Mouse (Mus musculus) thymus, postnatal 10 days (tissue): ENCODE measurements around the gene Ccdc144b.

Source experiments
- DNase-seq, 2 experiments: peaks; one replicate each; pipeline ENCODE4 v3.0.0; 2021; ENCODE audit warnings: low spot score in 2 of 2

Gene Ccdc144b

DNA sequence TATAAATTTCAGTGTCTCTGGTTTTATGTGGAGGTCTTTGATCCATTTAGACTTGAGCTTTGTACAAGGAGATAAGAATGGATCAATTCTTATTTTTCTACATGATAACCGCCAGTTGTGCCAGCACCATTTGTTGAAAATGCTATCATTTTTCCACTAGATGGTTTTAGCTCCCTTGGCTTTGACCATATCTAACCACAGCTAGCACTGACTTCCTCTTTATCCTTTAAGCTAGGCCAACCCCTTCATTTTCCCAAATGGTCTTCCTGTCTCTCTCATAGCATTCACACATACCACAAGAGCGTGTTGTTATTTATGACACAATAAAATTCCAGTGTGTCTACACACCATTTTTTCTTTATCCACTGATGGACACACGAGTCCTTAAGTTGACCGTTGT lies 23.4 kb downstream of the Ccdc144b start:
- no peak for DNase-seq

DNA sequence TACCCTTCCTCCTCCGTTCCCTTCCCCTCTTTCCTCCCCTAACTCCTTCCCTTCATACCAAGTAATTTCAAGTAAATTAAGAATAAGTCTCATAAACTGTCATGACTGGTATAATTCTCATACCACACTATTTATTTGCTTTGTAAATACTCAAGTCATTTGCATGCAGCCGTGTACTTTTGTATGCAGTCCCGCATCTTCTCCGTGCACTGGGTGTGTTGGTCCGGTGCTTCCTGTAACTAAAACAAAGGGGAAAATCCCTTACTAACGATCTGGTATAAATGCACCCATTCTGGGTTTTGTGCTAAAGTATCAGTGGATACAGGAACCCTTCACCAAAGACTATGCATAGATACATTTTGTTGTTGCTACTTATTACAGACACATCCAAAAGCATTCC lies 27.6 kb downstream of the Ccdc144b start:
- no peak for DNase-seq

DNA sequence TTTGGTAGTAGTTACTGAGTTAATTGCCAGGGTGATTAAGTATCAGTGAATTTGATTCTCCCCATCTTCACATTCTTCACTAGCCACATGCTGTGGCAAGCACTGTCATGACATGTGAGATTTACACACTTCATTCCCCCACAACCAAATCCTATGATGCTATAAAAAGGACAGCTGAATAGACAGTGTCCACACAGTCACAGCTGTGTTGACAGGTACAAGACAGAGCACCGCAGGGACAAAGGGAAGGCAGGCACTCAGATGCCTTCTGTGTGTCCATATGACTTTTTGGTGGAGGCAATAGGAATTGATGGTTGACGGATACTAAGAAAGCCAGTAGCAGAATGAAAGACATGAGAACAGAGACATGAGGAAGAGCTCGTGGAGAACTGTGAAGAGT lies 42.1 kb downstream of the Ccdc144b start:
- DNase-seq, result no peak

DNA sequence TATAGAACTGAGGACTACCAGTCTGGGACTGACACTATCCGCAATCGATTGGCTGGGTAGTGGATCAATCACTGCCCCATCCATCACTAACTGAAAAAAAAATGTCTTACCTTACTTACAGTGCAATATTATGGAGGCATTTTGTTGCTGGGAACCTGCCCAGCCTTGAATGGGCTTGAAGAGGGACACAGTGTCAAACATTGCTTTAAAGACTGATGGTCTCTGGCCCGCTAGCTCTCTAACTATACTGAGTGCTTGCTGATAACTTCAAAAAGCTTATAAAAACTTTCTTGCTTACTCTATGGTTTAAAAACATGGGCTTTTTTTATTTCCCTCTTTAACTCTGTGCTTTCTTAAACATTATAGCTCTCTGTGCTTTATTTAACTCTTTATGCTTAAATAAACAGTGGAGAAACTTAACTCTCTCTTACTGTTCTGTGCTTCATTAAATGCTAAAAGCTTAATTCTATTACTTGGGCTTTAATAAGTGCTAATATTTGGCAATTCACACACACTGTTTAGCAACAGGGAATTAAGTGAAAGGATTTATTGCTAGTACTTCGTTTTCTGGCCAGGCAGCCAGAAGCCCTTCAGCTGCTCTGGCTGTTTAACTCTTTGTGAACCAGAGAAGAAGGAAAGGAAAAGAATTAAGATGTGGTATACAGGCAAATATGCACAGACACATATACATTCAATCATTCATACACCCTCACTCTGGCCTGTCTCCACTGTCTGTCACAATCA lies 44.8 kb downstream of the Ccdc144b start:
- no peak for DNase-seq

DNA sequence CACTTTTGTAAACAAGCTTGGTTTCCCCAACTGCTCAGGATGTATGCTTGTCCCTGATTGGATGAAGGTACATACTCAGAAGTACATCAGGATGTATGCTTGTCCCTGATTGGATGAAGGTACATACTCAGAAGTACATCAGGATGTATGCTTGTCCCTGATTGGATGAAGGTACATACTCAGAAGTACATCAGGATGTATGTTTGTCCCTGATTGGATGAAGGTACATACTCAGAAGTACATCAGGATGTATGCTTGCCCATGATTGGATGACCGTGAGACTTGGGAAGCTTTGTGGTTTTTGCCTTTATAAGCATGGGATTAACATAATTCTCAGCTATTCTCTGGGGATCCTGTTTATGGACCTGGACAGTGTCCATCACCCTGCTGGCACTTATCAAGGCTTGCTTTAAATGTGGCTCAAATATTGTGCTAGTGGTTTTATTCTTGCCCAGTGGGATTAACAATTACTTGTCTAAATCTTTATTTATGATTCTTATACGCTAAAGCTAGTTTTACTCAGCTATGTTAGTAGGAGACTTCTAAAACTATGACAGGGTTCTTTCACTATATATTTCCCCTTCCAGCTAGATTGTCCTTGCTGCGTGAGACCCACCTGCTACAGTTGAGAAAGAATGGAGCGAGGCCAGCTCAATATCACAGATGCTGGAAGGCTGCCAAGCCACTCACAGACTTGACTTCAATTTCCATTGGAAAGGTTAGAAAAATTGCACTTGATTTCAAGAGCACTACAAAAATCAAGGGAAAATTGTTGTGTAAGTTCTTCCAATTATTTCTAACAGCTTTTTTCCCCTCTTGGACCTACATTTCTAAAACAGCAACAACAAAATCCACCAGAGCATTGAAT lies 49.1 kb downstream of the Ccdc144b start:
- DNase-seq, result no peak

DNA sequence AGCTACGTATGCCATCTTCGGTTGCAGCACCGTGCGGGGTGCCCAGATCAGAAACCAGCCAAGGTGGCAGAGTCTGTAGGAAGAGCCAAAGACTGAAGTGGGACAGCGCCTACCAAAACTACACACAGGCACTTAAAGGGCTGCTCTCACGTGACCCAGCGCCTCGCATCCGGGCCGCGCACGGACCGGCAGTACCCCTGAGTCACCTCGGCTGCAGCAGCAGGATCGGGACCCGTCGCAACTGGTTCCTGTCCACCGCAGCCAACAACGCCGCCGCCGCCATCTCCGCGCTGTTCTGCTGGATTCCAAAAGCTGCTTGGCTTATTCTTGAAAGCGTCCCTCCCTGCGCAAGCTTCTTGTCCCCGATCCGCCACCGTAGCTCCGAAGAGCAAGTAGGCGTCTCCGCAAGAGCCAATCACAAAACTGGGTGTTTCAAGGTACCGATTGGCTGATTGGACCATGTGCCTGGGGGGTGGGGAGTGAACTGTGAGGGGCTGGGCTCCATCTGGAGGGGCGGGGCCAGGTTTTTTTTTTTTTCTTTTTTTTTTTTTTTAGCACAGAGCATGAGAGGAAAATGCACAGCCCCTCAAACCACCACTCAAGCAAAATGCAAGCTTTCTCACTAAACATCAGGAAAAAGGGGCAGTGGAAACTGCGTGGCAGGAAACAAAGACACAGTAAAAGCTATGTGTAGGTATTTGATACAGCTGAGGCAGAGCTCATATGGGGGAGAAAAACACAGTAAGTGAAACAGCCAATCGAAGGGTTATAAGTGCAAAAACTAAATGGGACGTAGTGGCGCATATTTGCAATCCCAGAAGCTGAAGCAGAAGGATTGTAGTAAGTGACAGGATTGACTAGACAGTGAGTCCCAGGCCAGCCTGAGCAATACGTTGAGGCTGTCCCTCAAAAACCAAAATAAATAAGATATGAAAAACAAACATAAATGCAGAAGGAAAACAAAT lies 52.8 kb downstream of the Ccdc144b start, which contains the start of gene Mccc1:
Gene Mccc1 (minus strand): TSS at position 404 of the 965 bp plus-strand sequence.
- peak; percentile 88 to 90 for DNase-seq

DNA sequence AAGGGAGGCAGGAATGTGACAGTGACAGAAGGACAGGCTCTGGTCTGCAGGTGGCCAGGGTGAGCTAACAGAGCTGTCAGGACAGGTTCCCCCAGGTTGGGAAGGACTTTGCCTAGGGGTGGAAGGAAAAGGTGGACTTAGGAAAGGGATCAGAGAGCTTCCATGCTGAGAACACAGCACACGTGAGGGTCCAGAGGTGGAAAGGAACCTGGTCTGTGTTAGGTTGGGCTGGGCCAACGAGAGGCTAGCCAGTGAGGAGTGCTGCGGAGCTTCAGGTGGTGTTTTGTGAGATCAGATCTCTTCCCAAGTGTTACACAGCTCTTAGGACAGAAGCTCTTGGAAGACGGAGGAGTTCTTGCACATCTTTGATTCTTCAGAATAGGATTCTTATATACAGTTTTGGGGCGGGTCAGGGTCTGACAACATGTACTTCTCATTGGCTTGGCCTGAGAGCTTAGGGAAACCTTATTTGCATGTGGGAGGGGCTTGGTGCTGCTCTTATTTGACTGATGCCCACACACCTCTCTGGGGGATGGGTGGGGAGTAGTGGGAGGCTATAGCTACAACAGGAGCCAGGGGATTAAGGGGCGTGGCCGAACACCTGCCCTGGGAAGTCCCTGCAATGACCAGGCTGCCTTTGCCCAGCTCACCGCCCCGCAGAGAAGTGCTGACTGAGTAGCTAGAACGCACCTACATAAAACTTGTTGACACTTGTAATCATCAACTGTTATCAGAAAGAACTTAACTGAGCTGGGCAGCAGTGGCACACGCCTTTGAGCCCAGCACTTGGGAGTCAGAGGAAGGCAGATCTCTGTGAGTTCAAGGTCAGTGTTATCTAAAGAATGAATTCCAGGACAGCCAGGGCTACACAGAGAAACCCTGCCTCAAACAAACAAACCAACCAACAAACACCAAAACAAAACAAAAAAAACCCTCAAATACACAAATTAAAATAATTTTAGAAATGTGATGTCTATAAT lies 58.5 kb downstream of the Ccdc144b start:
- no peak for DNase-seq

DNA sequence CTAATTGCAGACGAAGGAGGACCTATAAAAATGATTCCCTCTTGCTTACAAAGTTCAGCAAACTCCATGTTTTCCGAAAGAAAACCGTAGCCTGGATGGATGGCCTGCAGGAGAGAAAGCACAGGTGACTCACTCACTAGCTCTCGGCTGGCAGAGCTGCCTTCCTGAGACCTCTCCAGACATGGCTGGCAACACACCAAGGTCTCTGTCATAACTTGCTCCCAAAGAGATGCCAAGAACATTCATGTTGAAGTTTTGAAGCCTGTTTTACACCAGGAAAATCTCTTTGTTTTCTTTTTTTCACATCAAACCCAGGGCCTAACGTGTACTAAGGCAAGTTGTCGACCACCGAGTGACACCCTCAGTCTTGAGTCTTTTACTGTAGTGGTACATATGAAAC lies 62.6 kb downstream of the Ccdc144b start:
- DNase-seq, result no peak

DNA sequence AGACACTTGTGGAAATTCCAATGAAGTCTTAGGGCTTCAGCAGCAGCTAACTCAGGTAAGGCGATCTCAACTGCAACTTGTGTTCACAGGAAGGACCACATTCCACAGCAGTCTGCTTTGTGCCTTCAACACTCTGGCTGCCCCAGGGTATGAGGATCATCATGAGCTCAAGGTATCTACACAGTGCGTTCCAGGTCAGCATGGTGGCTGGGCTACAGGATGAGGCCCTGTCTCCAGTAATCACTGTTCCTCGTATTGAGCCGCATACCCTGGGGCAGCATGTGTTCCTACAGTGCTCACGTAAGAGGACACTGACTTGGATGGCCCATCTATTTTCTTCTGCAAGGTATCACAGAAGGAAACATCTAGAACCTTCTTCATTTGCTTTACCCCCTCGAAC lies 65.3 kb downstream of the Ccdc144b start:
- DNase-seq, result no peak

DNA sequence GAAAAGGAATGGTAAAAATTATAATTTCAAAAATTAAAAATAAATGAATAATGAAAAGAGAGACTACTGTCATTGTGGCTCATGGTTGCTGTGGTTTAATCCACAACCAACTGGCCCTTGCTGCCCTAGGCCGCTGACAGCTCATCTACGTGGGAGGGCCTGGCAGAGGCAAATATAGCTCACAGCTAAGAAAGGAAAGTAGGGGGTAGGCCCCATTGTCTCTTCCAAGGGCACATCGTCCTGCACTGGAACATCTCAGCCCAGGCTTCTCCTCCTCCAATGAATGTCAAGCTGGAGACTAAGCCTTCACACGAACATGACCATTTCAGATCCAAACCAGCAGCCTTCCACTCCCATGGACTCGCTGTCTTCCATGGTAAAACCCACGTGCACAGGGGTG lies 67.1 kb downstream of the Ccdc144b start:
- DNase-seq, result no peak

DNA sequence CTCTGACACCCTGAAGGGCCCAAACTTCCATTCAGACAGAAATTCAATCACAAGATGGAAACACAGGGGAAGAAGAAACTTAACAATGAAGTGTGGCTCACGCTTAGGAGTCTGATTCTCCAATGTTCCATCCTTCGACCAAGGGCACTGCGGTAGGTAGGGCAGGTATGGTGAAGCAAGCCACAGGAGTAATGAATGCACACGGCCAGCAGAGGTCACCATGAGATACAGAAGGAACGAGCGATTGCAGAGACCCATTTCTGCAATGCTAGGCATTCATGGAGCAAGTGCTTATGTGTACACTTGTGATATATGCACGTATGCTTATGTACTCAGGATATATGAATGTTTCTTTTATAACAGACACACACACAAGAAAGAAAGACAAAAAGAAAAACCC lies 79.8 kb downstream of the Ccdc144b start:
- DNase-seq, result peak; percentile 17 to 52

DNA sequence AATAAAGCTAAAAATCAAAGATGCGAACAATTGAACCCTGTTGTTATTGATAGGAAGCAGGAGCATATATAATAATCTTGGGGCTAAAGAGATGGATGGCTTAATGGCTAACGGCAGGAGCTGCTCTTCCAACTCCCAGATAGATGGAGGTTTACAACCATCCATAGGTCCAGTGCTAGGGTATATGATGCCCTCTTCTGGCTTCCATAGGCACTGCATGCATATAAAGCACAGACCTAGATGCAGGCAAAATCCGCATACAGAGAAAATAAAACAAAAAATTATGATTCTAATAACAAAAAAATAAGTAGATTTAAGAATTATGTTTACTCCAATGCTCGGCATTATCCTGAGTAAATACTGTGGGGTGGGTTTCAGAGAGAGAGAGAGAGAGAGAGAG lies 80.4 kb downstream of the Ccdc144b start:
- peak in 1 of 2 experiments; percentile 27 for DNase-seq

DNA sequence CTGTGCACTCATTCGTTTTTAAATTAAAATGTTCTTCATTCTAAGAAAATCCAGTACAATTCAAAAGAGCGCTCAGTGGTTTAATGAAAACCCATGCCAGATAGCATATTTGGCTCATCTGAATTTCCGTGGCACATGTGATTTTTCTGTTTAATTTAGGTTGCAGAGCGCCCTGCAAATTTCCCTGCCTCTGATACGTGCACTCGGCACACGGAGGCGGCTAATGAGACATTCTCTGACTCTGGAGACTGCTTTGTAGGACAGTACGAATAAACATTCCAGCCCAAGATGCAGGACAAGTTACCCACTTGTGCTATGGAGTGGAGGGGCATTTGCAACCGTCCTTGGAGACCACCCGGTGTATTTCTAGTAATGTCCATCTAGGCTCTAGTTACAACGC lies 82.2 kb downstream of the Ccdc144b start:
- DNase-seq, result no peak

DNA sequence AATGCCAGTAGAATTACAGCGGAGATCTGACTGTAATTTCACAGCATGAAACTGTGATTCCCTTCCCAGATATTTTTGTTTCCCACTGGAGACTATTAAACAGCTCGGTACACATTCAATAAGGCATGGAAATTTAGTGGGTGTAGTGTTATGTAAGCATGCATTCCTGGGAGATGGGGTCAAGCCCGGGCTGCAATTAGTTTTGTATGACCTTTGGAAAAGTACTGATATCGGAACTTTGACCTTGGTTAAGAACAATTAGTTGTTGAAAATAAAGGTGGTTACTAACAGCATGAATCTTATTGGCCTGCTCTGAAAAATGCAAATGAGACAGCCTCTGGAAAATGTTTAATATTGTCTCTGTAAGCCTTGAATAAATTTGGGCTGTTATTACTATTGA lies 82.9 kb downstream of the Ccdc144b start:
- no peak for DNase-seq

DNA sequence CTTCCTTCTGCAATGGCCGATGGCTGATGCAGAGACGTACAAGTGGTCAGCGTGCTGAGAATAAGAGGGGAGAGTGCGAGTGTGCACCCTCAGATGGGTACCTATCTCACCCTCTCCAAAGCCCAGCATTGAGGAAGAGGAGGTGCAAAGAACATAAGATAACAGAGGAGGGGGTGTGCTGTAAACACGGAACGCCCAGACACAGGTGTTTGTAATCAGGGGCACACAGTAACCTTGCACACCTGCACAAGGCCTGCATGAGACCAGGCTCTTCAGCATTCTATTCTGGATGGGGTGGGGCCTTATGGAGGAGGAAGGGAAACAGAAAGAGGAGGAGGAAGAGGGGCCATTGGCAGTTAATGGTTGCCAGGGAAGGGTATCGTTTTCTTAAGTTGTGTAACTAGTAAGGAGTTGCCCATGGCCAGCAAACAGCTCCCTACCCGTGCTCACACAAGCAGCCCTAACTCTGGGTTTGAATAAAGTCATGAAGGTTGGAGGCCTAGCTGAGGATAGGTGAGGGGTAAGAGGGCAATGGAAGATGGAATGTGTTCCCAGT lies 85.9 kb downstream of the Ccdc144b start:
- no peak for DNase-seq

DNA sequence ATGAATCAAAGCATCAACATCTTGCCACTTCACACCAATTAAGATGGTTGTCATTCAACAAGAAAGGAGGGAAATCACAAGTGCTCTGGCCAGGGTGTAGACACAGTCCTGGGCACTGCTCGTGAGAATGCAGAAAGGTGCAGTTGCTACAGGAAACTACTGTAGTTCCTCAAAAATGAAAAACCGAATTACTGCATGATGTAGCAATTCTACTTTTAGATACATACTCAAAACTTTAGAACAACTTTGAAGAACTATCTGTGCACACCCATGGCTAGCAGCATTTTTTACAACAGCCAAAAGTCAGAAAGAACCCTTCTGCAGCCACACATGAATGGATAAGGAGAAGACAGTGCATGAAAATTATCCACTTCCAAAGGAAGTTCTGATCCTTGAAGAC lies 86.9 kb downstream of the Ccdc144b start:
- no peak for DNase-seq

DNA sequence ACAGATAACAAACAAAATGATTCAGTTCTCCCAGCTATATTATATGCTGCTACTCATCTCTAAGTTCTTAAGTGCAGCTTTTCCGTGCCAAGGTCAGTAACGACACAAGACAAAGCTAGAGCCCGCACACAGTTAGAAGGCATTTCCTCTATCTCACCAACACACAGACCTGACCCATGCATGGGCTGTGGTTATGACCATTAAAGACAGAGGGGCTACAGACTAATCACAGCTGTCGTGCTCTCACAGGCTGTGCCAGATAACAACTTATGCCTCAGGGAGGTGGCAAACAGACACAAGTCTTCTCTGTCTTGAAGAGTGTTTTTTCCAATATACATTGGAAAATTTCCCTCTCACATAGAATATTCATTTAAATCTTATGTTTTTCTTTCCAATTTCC lies 88.4 kb downstream of the Ccdc144b start:
- DNase-seq, result no peak

DNA sequence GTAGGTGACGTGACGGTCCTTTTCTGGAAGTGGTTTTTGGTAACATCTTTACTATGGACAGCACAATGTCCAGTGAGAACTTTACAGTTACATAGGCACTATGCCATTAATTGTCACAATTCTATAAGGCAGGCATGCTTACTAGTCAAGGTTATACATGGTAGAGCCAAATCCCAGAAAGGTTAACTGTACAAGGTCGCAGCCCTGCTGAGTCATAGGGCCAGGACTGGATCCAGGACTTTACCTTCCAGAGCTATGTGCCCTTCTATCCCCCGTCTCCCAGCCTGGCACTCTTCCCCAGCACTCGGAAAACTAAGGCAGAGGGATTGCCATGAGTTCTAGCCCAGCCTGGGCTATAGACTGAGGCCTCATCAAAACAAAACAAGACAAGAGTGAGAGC lies 89.4 kb downstream of the Ccdc144b start:
- no peak for DNase-seq

DNA sequence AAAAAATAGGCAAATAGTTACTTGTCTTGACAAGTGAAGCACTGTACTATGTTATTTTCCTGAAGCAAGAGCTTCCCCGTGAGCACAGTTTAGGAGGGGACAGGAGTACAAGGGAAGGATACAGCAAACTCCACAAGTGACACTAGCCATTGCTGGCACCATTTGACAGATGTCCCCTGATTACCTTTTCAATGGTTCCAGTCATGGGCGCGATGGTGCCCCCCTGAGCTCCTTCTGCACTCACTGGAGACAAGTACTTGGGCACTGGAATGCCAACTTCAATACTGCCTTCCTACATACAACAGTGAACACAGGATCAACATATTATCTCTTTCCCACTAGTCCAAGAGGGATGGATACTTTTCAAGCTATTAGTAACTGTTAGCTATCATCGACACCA lies 89.9 kb downstream of the Ccdc144b start:
- DNase-seq, result no peak

DNA sequence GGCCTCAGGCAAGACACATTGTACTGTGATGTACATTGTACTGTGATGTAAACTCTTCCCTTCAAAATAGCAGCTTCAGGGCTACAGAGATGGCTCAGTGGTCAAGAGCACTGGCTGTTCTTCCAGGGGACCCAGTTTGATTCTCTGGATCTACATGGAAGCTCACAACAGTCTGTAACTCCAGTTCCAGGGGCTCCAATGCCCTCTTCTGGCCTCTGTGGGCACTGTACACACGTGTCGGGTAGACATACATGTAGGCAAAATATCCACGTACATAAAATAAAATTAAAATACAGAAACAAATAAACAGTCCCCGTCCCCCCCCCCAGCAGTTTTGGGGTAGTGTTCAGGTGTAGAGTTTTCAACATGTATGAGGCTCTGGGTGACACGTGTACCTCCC lies 90.4 kb downstream of the Ccdc144b start:
- no peak for DNase-seq
